Mouse (Mus musculus): Measurements from ENCODE around the gene Hist1h2bl.
A peak's percentile ranks its signal among the peaks of the same experiment; 100 is the strongest.

Hist1h2bl gene

DNA sequence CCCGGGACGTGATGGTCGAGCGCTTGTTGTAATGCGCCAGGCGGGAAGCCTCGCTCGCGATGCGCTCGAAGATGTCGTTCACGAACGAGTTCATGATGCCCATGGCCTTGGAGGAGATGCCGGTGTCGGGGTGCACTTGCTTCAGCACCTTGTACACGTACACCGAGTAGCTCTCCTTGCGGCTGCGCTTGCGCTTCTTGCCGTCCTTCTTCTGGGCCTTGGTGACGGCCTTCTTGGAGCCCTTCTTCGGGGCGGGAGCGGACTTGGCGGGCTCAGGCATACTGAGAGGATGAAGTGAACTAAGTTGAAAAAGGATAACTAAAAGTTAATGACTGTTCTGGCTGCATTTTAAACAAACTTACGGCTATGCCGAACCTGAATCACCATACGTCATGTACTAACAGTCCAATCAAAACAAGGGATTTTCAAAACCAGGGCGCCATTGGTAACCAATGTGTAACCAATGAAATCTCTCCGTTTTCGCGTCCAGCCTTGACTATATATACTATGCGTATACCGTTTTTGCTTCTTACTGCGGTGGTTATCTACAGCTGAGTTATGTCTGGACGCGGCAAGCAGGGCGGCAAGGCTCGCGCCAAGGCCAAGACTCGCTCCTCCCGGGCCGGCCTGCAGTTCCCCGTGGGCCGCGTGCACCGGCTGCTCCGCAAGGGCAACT is at the start of gene Hist1h2bl, which contains the start of gene Hist1h2ai:
Gene Hist1h2bl, minus strand, starts transcription at position 280 of the 676 bp plus-strand sequence.
Gene Hist1h2ai, plus strand, starts transcription at position 559 of the 676 bp plus-strand sequence.
- DNase-seq (ENCODE audit: extremely low spot score), result peak; percentile 95

DNA sequence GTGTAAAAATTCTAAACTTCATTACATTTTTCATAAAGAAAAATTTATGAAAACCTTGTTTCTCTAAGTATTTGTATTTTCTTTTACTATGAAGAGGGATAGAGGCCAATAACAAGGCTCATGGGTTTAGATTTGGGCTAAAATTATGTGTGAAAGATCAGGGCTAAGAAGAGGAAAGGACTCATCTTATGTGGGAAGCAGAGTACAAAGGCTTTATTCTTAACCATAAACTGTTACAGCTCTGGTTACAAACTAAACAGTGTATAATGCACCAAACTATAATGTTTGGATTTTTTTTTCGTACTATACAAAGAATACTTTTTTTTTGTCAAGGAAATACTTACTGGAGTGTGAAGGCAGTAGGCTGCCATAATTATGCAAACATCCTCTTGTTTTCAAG is 39.8 kb upstream of the Hist1h2bl start:
- no peak for DNase-seq (ENCODE audit: extremely low spot score)

DNA sequence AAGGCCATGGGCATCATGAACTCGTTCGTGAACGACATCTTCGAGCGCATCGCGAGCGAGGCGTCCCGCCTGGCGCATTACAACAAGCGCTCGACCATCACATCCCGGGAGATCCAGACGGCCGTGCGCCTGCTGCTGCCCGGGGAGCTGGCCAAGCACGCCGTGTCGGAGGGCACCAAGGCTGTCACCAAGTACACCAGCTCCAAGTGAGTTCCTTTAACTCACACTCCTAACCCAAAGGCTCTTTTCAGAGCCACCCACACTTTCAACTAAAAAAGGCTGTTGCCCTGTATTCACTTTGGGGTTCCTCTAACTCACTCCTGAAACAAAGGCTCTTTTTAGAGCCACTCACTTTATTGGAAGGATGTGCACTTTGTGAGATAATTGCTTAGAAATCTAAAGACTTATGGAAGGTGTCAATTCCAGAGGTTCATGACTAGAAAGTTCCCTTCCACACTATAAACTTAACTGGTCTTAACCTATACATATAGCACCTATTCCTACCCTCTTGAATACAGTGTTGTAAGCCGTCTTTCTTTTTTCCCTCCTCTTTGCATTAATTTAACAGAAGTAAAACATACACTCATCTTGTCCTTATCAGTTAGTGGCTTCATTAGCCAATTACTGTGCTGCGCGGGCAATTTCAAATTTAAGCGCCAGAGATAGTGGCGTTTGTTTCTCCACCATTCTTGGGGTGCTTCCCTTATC is 38.5 kb upstream of the Hist1h2bl start:
- DNase-seq (ENCODE audit: extremely low spot score), result peak; percentile 70

DNA sequence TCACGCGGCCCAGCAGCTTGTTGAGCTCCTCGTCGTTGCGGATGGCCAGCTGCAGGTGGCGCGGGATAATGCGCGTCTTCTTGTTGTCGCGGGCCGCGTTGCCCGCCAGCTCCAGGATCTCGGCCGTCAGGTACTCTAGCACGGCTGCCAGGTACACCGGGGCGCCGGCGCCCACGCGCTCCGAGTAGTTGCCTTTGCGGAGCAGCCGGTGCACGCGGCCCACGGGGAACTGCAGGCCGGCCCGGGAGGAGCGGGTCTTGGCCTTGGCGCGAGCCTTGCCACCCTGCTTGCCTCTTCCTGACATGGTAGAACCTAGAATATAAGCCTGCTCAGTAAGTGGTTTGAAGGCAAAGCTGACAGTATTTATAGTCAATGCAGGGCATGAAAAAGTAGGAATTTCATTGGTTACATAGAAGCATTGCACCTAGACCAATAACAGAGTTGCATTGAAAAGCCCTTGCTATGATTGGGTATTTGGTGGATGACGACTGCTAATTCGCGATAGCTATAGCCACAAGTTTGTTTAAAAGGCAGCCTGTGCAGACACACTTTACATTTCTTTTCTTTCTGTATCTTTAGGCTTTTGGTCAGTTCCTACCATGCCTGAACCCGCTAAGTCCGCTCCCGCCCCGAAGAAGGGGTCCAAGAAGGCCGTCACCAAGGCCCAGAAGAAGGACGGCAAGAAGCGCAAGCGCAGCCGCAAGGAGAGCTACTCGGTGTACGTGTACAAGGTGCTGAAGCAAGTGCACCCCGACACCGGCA is 37.8 kb upstream of the Hist1h2bl start, which contains the start of the genes Hist1h2ak and Hist1h2bn:
Gene Hist1h2ak, minus strand, starts transcription at position 304 of the 762 bp plus-strand sequence.
Gene Hist1h2bn, plus strand, starts transcription at position 600 of the 762 bp plus-strand sequence.
- peak; percentile 93 for DNase-seq (ENCODE audit: extremely low spot score)

DNA sequence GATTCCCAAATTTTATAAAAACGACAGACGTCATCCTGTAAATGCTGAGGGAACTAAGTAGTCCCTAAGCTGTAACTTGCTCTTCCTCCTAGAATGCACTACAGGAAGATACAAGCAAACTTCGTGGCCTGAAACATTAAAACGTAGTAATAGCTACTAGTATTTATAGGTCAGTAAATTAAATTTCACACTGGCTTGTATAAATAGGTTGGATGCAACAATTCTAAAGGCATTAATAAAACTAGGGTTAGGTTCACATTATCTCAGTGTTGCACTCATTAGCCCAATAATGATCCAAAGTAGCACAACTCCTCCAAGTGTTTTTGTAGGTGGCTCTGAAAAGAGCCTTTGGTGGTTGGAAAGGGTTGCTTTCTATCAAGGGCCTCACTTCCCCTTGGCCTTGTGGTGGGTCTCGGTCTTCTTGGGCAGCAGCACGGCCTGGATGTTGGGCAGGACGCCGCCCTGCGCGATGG is 37.1 kb upstream of the Hist1h2bl start:
- DNase-seq (ENCODE audit: extremely low spot score), result peak; percentile 61

DNA sequence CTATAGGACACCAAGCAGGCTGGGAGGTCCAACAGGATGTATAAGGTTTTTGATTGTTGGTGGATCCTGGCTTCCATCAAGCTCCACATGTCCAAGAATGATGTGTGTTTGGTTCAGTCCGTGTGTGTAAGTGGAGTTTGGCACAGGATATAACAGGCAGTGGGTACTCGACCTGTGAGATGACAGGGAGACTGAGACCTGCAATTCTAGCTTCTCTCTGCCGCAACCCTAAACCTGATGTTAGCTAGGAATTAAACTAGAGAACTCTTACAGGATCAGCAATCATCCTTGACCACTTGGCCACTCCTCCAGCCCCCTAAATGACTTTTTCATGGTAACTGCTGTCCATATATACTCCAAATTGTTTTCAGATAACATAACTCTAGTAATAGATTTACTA is 36.4 kb upstream of the Hist1h2bl start:
- peak; percentile 61 for DNase-seq (ENCODE audit: extremely low spot score)

DNA sequence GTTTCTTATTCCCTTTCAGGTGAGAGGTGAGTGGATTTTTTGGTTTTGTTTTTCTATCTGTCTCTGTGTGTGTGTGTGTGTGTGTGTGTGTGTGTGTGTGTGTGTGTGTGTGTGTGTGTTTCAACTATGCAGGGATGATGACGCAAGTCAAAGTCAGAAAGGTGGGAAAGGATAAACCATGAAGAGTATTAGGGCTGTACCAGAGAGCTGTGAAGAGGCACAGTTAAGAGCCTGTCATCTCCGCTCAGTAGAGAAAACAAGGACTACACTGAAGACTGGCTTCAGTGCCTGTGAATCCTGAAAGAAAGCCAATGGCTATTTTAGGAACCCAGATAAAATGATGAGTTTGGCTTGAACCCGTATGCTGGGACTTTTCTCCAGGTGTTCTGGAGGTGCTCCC is 35.9 kb upstream of the Hist1h2bl start:
- DNase-seq (ENCODE audit: extremely low spot score), result peak; percentile 35

DNA sequence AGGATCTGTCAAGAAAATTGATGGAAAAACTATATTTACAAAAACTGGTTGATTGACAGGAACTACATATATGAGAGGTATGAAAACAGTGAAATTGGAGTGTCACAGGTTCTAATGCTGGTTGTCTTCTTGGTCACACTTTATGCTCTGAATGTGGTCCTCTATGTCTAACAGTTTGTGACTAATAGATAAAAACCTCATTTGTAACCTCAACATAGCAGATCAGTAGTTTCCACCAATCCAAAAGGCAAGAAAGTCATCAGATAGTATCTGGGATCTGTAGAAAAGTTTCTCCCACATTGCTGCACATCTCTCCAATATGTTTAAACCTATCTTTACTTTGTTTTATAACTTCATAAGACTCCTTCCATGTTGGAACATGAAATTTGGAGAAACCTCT is 35.5 kb upstream of the Hist1h2bl start:
- no peak for DNase-seq (ENCODE audit: extremely low spot score)

DNA sequence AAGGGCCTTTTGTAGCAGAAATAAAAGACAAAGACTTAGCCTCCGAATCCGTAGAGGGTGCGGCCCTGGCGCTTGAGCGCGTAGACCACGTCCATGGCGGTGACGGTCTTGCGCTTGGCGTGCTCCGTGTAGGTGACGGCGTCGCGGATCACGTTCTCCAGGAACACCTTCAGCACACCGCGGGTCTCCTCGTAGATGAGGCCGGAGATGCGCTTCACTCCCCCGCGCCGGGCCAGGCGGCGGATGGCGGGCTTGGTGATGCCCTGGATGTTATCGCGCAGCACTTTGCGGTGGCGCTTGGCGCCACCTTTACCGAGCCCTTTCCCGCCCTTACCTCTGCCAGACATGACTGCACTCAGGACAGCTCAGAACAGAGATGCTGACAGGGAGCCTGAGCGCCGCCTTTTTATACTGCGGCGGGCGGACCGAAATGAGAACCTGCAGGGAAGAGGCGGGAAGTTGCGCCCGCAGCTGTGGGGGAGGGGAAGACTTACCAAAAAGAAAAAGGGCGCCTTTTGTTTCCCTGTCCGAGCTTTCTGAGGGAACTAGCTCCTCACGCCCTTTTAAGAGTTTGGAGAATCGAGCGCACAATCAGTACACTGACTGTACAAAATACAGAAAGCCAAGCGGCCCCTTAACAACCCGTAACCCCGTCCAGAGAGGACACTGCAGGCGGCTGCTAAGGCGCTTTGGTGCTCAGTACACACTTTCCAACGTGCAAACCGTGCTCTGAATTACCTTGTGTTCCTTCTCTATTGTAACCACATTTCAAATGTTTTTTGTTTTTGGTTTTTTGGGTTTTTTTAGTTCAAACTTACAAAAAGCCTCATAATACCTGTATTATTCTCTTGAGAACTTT is 34.4 kb upstream of the Hist1h2bl start, which contains the start of gene Hist1h4k:
Gene Hist1h4k, minus strand, starts transcription at position 347 of the 859 bp plus-strand sequence.
- DNase-seq (ENCODE audit: extremely low spot score), result peak; percentile 98

DNA sequence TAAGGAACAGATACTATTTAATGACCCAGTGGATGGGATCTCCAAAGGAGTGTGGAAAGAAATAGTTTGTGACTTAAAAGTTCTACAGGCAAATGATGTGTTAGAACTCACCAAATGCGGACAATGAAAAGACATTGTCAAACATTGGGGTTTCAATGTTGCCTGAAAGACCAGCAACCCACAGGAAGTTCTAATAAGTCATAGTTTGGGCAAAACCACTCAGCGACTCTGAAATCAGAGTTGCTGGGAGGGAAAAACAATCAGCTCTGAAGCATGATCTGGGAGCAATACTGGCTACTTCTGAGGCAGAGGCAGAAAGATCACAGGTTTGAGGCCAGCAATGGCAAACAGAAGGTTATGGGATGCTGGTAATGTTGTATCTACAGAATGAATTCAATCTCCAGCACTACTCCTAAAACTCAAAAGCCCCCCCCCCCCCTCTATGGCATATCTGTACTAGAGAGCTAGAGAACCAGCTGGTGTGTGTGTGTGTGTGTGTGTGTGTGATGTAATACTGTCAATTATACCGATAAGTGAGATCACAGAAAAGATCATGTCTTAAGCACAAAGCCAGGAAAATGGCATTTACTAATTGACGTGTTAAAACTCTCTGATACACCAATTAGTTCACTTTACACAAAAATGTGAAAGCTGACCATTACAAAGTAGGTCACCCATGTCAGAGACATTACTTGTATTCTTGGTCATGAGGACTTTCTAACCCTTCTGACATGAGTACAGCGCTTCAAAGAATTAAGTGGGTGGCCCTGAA is 33.6 kb upstream of the Hist1h2bl start:
- peak; percentile 74 for DNase-seq (ENCODE audit: extremely low spot score)

DNA sequence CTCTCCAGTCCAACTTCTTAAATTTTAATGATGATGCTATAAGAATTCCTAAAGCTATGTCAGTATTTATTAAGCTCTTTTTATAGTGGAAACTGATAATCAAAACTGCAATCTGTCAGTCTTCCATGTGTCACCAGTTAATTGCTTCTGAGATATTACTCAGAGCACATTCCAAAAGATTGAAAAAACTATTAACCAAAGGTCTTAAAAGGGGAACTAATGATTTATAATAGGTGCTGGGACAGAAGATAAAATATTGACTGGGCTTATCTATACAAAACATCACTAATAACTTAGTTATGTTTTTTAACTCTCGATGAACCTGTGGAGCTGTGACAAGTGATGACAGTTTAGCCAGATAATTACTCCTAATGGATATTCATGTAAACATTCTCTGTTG is 29.1 kb upstream of the Hist1h2bl start:
- no peak for DNase-seq (ENCODE audit: extremely low spot score)

DNA sequence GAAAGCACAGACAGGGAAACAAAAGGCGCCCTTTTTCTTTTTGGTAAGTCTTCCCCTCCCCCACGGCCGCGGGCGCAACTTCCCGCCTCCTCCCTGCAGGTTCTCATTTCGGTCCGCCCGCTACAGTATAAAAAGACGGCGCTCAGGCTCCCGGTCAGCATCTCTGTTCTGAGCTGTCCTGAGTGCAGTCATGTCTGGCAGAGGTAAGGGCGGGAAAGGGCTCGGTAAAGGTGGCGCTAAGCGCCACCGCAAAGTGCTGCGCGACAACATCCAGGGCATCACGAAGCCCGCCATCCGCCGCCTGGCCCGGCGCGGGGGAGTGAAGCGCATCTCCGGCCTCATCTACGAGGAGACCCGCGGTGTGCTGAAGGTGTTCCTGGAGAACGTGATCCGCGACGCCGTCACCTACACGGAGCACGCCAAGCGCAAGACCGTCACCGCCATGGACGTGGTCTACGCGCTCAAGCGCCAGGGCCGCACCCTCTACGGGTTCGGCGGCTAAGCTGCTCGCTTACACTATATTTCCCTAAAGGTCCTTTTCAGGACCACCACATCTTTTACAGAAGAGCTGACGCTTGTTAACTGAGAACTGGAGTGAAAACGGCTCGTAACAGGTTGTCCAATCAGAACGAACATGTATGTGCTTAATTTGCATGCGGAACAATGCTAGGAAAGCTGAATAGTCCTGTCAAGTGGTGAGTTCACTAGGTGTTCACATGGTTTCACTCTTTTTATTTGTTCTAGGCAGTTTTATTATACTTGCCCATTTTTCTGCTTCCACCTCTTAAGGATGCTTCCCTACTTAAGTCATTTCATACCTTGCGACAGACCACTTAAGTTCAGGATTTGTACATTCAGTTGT is 19.2 kb upstream of the Hist1h2bl start, which contains the start of gene Hist1h4j:
Gene Hist1h4j, plus strand, starts transcription at position 159 of the 862 bp plus-strand sequence.
- peak; percentile 97 for DNase-seq (ENCODE audit: extremely low spot score)

DNA sequence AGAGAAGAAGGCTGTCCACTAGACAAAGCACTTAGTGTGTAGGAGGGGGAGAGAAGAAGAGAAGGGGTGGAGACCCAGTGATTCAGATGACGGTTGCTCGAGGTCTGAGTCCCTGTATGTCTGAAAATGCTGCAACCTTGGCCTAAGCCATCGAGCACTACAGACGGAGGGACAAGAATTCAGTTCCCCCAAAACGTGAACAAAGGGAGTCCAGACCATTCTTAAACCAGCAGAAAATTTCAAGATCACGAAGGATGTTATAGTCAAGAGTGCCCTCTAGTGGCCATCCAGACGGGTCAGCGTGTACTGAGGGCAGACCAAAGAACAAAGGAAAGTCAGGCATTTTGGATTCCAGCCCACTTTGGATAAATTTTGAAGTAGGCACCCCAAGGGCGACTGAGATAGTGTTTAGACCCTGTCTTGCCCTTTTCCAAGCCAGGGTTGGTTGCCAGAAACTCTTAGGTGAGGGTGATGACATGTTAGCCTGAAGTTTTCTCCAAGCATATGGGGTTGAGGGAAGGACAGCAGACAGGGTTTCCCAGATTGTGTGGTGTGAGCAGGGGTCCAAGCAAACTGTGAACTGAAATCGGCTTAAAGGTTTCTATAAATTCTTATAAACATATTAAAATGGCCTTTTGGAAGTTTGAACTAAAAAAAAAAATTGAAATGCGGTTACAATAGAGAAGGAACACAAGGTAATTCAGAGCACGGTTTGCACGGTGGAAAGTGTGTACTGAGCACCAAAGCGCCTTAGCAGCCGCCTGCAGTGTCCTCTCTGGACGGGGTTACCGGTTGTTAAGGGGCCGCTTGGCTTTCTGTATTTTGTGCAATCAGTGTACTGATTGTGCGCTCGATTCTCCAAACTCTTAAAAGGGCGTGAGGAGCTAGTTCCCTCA is 18.3 kb upstream of the Hist1h2bl start:
- peak; percentile 89 for DNase-seq (ENCODE audit: extremely low spot score)

DNA sequence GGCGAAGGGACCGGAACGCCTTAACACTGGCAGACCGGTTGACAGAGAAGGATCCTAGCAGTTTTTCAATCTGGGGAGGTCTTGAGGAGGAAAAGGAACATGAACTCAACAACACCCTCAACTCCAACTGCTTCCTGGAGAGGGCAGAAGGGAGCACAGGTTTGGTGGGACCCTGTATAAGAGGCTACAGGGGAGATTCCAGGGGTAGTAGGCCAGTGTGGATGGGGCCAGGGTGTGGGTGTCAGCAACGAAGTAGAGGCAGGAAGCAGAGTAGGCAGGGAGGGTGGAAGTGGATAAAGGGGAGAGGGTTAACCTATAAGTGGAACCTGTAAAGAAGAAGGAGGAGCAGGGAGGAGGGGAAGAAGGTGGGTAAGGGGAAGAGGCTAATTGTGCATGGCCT is 17.5 kb upstream of the Hist1h2bl start:
- DNase-seq (ENCODE audit: extremely low spot score), result peak; percentile 65

DNA sequence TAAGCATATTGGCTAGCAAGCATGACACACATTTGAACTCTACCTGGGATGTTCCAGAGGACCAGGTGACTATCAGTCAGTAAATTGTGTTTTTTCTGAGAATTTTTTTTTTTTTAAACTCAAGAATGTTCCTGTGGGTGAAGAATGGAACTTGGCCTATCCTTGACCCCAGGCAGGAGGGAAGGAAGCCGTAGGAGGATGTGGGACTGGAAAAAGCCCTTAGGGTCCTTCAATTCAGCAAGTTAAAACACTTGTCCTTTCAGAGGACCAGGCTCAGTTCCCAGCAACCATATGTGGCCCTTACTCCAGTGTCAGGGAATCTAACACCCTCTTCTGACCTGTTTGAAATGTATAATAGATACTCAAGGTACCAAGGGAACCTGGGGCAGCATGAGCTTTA is 13.6 kb upstream of the Hist1h2bl start:
- DNase-seq (ENCODE audit: extremely low spot score), result no peak

DNA sequence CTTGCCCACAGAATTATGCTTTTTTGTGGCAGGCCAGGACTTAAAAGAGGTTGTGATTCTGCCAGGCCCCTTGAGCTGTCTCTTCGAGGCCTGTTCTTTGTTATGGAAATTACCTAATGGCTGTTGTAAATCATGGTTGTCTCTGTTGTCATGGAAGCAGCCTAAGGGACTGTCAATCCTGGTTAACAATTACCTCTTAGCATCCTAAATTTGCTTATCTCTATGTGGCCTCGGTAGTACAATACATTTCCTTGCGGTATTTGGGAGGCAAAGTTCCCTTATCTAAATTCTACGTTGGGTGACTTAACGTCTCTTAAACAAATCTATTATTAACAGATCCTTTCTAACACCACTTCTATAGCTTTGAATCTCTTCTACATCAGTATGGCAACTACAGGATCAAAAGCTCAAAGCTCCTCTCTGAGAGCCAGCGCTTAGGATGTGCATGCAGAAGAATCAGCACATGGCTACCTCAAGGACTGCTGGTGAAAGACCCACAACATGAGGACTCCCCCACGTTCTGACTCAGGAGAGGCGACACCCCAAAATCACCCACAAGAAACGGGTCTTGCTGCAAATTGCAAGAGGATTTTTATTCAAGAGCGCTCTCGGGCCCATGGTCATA is 12.1 kb upstream of the Hist1h2bl start:
- peak; percentile 52 for DNase-seq (ENCODE audit: extremely low spot score)

DNA sequence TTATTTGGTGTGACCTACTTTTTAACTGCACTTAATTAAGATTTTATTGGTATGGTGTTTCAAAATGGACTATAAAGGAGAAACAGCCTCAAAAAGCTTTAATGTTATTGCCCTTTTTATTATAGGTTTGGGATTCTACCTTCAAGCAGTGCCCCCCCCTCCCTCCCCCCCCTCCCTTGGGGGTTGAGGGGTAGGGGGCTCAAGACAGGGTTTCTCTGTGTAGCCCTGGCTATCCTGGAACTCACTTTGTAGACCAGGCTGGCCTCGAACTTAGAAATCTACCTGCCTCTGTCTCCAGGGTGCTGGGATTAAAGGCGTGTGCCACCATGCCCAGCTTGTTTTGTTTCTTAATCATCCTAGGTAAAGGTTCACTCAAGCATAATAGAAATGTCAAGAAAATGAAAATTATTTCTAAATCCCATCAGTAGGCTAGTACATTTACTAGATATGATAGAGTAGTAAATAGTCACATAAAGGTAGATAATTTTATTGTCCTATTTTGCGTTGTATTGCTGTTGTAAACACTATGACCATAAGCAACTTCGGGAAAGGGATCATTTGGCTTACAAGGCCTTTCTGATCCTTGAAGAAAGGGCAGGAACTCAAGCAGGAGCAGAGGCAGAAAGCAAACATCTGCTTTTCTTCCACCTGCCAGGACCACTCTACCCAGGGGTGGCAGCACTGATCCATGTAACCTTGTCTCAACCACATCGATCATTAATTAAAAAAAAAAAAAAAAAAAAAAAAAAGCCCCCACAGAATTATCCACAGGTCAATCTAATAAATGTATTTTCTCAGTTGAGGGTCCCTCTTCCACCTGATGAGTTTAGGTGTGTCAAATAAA is 7.3 kb upstream of the Hist1h2bl start:
- peak; percentile 70 for DNase-seq (ENCODE audit: extremely low spot score)
